Comparison of ENCODE assay signal across 14 mouse cellular contexts in genomic region chr12:68840815-68841214, GRCm38 (mm10).
DNase-seq lines count a peak whose midpoint lies in the region; ATAC-seq lines count a peak whose summit lies in the region.
"Had no signal": no experiment of that assay in that cellular context is flagged by ENCODE, and none has a peak within 500 bp of the region (broad histone marks: within the 10 kb centered on the region; RNA-seq: fewer than 3 reads in every experiment).

No protein-coding gene starts in this region.

- WGBS in midbrain, embryonic 11.5 days = 94% methylated on average over 8 of the region's 8 CpGs
- WGBS in midbrain, embryonic 14.5 days = 96% methylated on average over 8 of the region's 8 CpGs

- peak; percentile 73 for DNase-seq in heart, adult 11 months
- no peak for DNase-seq in heart, postnatal 10 days
- peak; percentile 66 for DNase-seq in midbrain, embryonic 11.5 days (ENCODE audit: low spot score, missing footprints)
- no peak for DNase-seq in midbrain, embryonic 14.5 days
- DNase-seq: adrenal gland, adult 8-10 months; B cell, adult 2 months; cerebellum, adult 11 months; cerebellum, adult 11-12 months; cerebellum, adult 18-20 months had no signal

- no peak overlapping the region for H3K9ac ChIP-seq in midbrain, embryonic 11.5 days (ENCODE audit: low read length)
- H3K9ac ChIP-seq in midbrain, embryonic 14.5 days (replicated peaks; ENCODE audit: low read length) = no peak overlapping the region

- H3K36me3 ChIP-seq in midbrain, embryonic 11.5 days (ENCODE audit: control insufficient read depth, insufficient read depth, low read length) = no peaks in the 10 kb centered on the region
- H3K36me3 ChIP-seq in midbrain, embryonic 14.5 days (ENCODE audit: control insufficient read depth, insufficient read depth, low read length) = no peaks in the 10 kb centered on the region
- H3K36me3 ChIP-seq: G1E had no signal

- no peak for ATAC-seq in midbrain, embryonic 11.5 days (ENCODE audit: low FRiP score)
- ATAC-seq in midbrain, embryonic 14.5 days (ENCODE audit: low FRiP score, low TSS enrichment) = no peak
- ATAC-seq: activated CD4-positive, CD25-positive, alpha-beta regulatory T cell, adult 4 months; CD4-positive, CD25-positive, alpha-beta regulatory T cell, adult 4 months; Patski had no signal

- H3K4me3 ChIP-seq in midbrain, embryonic 11.5 days (ENCODE audit: low read depth, low read length) = no peak overlapping the region
- no peak overlapping the region for H3K4me3 ChIP-seq in midbrain, embryonic 14.5 days (replicated peaks; ENCODE audit: low read depth, low read length)

- intact Hi-C loops in heart, postnatal 10 days (cut with DNase I) = no loop called here

- H3K4me2 ChIP-seq in midbrain, embryonic 11.5 days = no peak overlapping the region
- no peak overlapping the region for H3K4me2 ChIP-seq in midbrain, embryonic 14.5 days (ENCODE audit: low read length)

- H3K27ac ChIP-seq in midbrain, embryonic 11.5 days (ENCODE audit: low read depth, low read length) = no peak overlapping the region
- H3K27ac ChIP-seq in midbrain, embryonic 14.5 days (replicated peaks; ENCODE audit: low read depth, low read length) = no peak overlapping the region

- H3K9me3 ChIP-seq in midbrain, embryonic 11.5 days (ENCODE audit: control insufficient read depth, low read length) = no peaks in the 10 kb centered on the region
- no peaks in the 10 kb centered on the region for H3K9me3 ChIP-seq in midbrain, embryonic 14.5 days (ENCODE audit: control insufficient read depth, low read length)

- no peaks in the 10 kb centered on the region for H3K27me3 ChIP-seq in midbrain, embryonic 11.5 days (ENCODE audit: control insufficient read depth, insufficient read depth, low read length)
- no peaks in the 10 kb centered on the region for H3K27me3 ChIP-seq in midbrain, embryonic 14.5 days (ENCODE audit: control insufficient read depth, insufficient read depth, low read length)
- H3K27me3 ChIP-seq: CH12.LX, Patski had no signal

- no peaks in the 10 kb centered on the region for H3K4me1 ChIP-seq in midbrain, embryonic 11.5 days (ENCODE audit: control insufficient read depth, insufficient read depth, low read length)
- no peaks in the 10 kb centered on the region for H3K4me1 ChIP-seq in midbrain, embryonic 14.5 days (ENCODE audit: control insufficient read depth, insufficient read depth, low read length)

Comparison
In these comparisons a context has a peak if more than half of its experiments do, and no peak if none do; other contexts are left out.
1. DNase-seq: peak in heart, adult 11 months (single experiment) and midbrain, embryonic 11.5 days (single experiment); none in heart, postnatal 10 days (0 of 2) and midbrain, embryonic 14.5 days (single experiment).